Mouse (Mus musculus): Measurements from ENCODE around the gene Oscp1. TPM values are rescaled to one million over a fixed set of nuclear protein-coding genes. Genes with fewer than 3 reads are reported as not detected.

Oscp1 gene
- polyA plus RNA-seq, 1 experiment from 2014 or later, result 19.6 TPM

GRCm38 (mm10) chr4:126132636-126133264 lies 74.4 kb downstream of the Oscp1 start:
- Histone ChIP-seq H3K9ac (replicated peaks; ENCODE audit: low read length) (peak overlapping the region; percentile 51; the same call in 1 of the 2 replicates), H3K36me3 (ENCODE audit: insufficient read depth, low read length) (peaks cover 37% of the 10 kb centered on the region), H3K4me1 (ENCODE audit: insufficient read depth, low read length) (peaks cover 41% of the 10 kb centered on the region), H3K9me3 (ENCODE audit: low read length) (no peaks in the 10 kb centered on the region), H3K4me2 (replicated peaks; ENCODE audit: low read depth, low read length) (no peak overlapping the region), H3K27me3 (ENCODE audit: insufficient read depth, low read length) (no peaks in the 10 kb centered on the region), H3K4me3 (ENCODE audit: low read length) (no peak overlapping the region), H3K27ac (ENCODE audit: low read length) (peak overlapping the region; percentile 65)
- no peak for ATAC-seq (ENCODE audit: low FRiP score, low TSS enrichment)
- WGBS, result 42% methylated on average over 6 of the region's 6 CpGs

GRCm38 (mm10) chr4:126134236-126134635 lies 75.9 kb downstream of the Oscp1 start:
- Histone ChIP-seq H3K27me3 (ENCODE audit: insufficient read depth, low read length) (no peaks in the 10 kb centered on the region), H3K4me2 (replicated peaks; ENCODE audit: low read depth, low read length) (no peak overlapping the region), H3K9me3 (ENCODE audit: low read length) (no peaks in the 10 kb centered on the region), H3K4me1 (ENCODE audit: insufficient read depth, low read length) (peaks cover 41% of the 10 kb centered on the region), H3K4me3 (ENCODE audit: low read length) (no peak overlapping the region), H3K27ac (ENCODE audit: low read length) (no peak overlapping the region), H3K36me3 (ENCODE audit: insufficient read depth, low read length) (peaks cover 45% of the 10 kb centered on the region), H3K9ac (replicated peaks; ENCODE audit: low read length) (no peak overlapping the region)
- 92% methylated on average over 4 of the region's 4 CpGs for WGBS
- ATAC-seq (ENCODE audit: low FRiP score, low TSS enrichment), result no peak

- Histone ChIP-seq H3K27me3 (ENCODE audit: insufficient read depth, low read length) (no peaks in the 10 kb centered on the region), H3K27ac (ENCODE audit: low read length) (no peak overlapping the region), H3K4me1 (ENCODE audit: insufficient read depth, low read length) (peaks cover 37% of the 10 kb centered on the region), H3K4me2 (replicated peaks; ENCODE audit: low read depth, low read length) (no peak overlapping the region), H3K36me3 (ENCODE audit: insufficient read depth, low read length) (peaks cover 45% of the 10 kb centered on the region), H3K4me3 (ENCODE audit: low read length) (no peak overlapping the region), H3K9ac (replicated peaks; ENCODE audit: low read length) (no peak overlapping the region), H3K9me3 (ENCODE audit: low read length) (no peaks in the 10 kb centered on the region)
- no peak for ATAC-seq (ENCODE audit: low FRiP score, low TSS enrichment)
- WGBS, result 90% methylated on average over 4 of the region's 4 CpGs
Observed at GRCm38 (mm10) chr4:126134639-126135038, 76.3 kb downstream of the Oscp1 start.

GRCm38 (mm10) chr4:126137773-126138172 lies 79.4 kb downstream of the Oscp1 start:
- Histone ChIP-seq H3K9me3 (ENCODE audit: low read length) (no peaks in the 10 kb centered on the region), H3K36me3 (ENCODE audit: insufficient read depth, low read length) (peaks cover 46% of the 10 kb centered on the region), H3K9ac (replicated peaks; ENCODE audit: low read length) (no peak overlapping the region), H3K4me1 (ENCODE audit: insufficient read depth, low read length) (peaks cover 17% of the 10 kb centered on the region), H3K4me2 (replicated peaks; ENCODE audit: low read depth, low read length) (no peak overlapping the region), H3K27ac (ENCODE audit: low read length) (no peak overlapping the region), H3K4me3 (ENCODE audit: low read length) (no peak overlapping the region), H3K27me3 (ENCODE audit: insufficient read depth, low read length) (no peaks in the 10 kb centered on the region)
- no peak for ATAC-seq (ENCODE audit: low FRiP score, low TSS enrichment)
- 86% methylated on average over 4 of the region's 4 CpGs for WGBS

GRCm38 (mm10) chr4:126141021-126141420 lies 82.7 kb downstream of the Oscp1 start:
- ATAC-seq (ENCODE audit: low FRiP score, low TSS enrichment), result no peak
- Histone ChIP-seq H3K4me3 (ENCODE audit: low read length) (no peak overlapping the region), H3K36me3 (ENCODE audit: insufficient read depth, low read length) (peaks cover 36% of the 10 kb centered on the region), H3K4me2 (replicated peaks; ENCODE audit: low read depth, low read length) (no peak overlapping the region), H3K27ac (ENCODE audit: low read length) (peak overlapping the region; percentile 73), H3K4me1 (ENCODE audit: insufficient read depth, low read length) (peaks cover 23% of the 10 kb centered on the region), H3K9me3 (ENCODE audit: low read length) (no peaks in the 10 kb centered on the region), H3K27me3 (ENCODE audit: insufficient read depth, low read length) (no peaks in the 10 kb centered on the region), H3K9ac (replicated peaks; ENCODE audit: low read length) (peak overlapping the region; percentile 29; the same call in 1 of the 2 replicates)
- WGBS, result 59% methylated on average over 5 of the region's 5 CpGs

Other genes starting within 250 kb of the Oscp1 start
- 0.94 and 1.2 TPM in 2 replicates for gene Csf3r, start 34.0 kb upstream of the Oscp1 start, polyA plus RNA-seq (2015; fragmentation: Nextera tagmentation; extraction: Ambion mirVana)
- gene Mrps15, start 11.6 kb upstream of the Oscp1 start, polyA plus RNA-seq (2015; fragmentation: Nextera tagmentation; extraction: Ambion mirVana), result 130 and 146 TPM in 2 replicates
- gene Lsm10, start 38.1 kb downstream of the Oscp1 start, polyA plus RNA-seq (2015; fragmentation: Nextera tagmentation; extraction: Ambion mirVana), result 55.3 and 59.3 TPM in 2 replicates
- 43.9 and 44.5 TPM in 2 replicates for gene Stk40, start 45.4 kb downstream of the Oscp1 start, polyA plus RNA-seq (2015; fragmentation: Nextera tagmentation; extraction: Ambion mirVana)
- 99.9 and 103 TPM in 2 replicates for gene Eva1b, start 89.2 kb downstream of the Oscp1 start, polyA plus RNA-seq (2015; fragmentation: Nextera tagmentation; extraction: Ambion mirVana)
- 9.1 and 10.5 TPM in 2 replicates for gene Sh3d21, start 104.9 kb downstream of the Oscp1 start, polyA plus RNA-seq (2015; fragmentation: Nextera tagmentation; extraction: Ambion mirVana)
- gene Thrap3, start 144.2 kb downstream of the Oscp1 start, polyA plus RNA-seq (2015; fragmentation: Nextera tagmentation; extraction: Ambion mirVana), result 210 and 218 TPM in 2 replicates
- 31.5 and 32.2 TPM in 2 replicates for gene Map7d1, start 197.8 kb downstream of the Oscp1 start, polyA plus RNA-seq (2015; fragmentation: Nextera tagmentation; extraction: Ambion mirVana)
- gene Trappc3, start 203.8 kb downstream of the Oscp1 start, polyA plus RNA-seq (2015; fragmentation: Nextera tagmentation; extraction: Ambion mirVana), result 113 and 120 TPM in 2 replicates
- 11.1 and 11.4 TPM in 2 replicates for gene Col8a2, start 228.2 kb downstream of the Oscp1 start, polyA plus RNA-seq (2015; fragmentation: Nextera tagmentation; extraction: Ambion mirVana)

Measured in kidney, embryonic 16.5 days (tissue).